13 mouse cellular contexts compared by ENCODE assay signal in genomic region chr7:132965707-132966106, GRCm38 (mm10).
"Had no signal": no experiment of that assay in that cellular context is flagged by ENCODE, and none has a peak within 500 bp of the region (broad histone marks: within the 10 kb centered on the region; RNA-seq: fewer than 3 reads in every experiment).

No protein-coding gene starts in this region.

- H3K4me2 ChIP-seq: liver, embryonic 11.5 days; liver, embryonic 15.5 days; lung, embryonic 14.5 days; midbrain, embryonic 11.5 days; midbrain, embryonic 15.5 days; stomach, embryonic 15.5 days had no signal

- H3K27me3 ChIP-seq: liver, embryonic 15.5 days; megakaryocyte, embryonic 14.5 days; midbrain, embryonic 15.5 days; stomach, embryonic 15.5 days had no signal

- H3K4me3 ChIP-seq: liver, embryonic 15.5 days; megakaryocyte, embryonic 14.5 days; midbrain, embryonic 15.5 days; stomach, embryonic 15.5 days had no signal

- H3K36me3 ChIP-seq: stomach, embryonic 15.5 days had no signal

- ATAC-seq: midbrain, embryonic 15.5 days had no signal

- H3K27ac ChIP-seq: liver, embryonic 15.5 days; macrophage; midbrain, embryonic 15.5 days; stomach, embryonic 15.5 days had no signal

- H3K4me1 ChIP-seq: liver, embryonic 15.5 days; midbrain, embryonic 15.5 days; stomach, embryonic 15.5 days had no signal

- H3K9ac ChIP-seq: liver, embryonic 15.5 days; lung, embryonic 14.5 days; midbrain, embryonic 15.5 days; stomach, embryonic 15.5 days had no signal

- H3K9me3 ChIP-seq: liver, embryonic 15.5 days; megakaryocyte, embryonic 14.5 days; midbrain, embryonic 15.5 days; stomach, embryonic 15.5 days had no signal

- DNase-seq: kidney, postnatal 14 days; left cerebral cortex, postnatal 4 days; lung, embryonic 14.5 days; lung, postnatal 14 days; right cerebral cortex, postnatal 14 days; thymus, postnatal 4 days had no signal
